ENCODE assay signal across 18 mouse cellular contexts in the genomic region with DNA sequence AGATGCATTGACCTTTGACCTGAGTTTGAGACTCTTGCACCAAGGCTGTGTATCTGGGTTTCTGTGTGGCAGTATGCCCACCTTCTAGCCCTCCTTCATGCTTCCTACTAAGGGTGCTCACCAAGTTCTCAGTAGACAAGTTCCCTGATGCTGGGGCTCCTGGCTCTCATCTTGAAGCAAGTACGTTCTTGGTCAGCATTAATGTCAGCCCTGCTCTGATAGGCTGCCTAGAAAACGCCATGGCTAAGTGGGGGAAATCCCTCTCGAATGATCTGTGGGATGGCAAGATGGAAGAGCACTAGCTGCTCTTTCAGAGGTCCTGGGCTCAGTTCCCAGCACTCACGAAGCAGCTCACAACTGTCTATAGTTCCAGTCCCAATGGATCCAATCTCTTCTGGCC.
"Had no signal": no experiment of that assay in that cellular context is flagged by ENCODE, and none has a peak within 500 bp of the region (broad histone marks: within the 10 kb centered on the region; RNA-seq: fewer than 3 reads in every experiment).

No protein-coding gene starts in this region.

- H3K27me3 ChIP-seq: hindbrain, embryonic 12.5 days; intestine, embryonic 15.5 days; limb, embryonic 12.5 days had no signal

- H3K27ac ChIP-seq: gastrocnemius, adult 2 months; heart, adult 2 months; hindbrain, embryonic 10.5 days; hindbrain, embryonic 12.5 days; hindbrain, embryonic 14.5 days; intestine, embryonic 15.5 days; layer of hippocampus, adult 2 months; left cerebral cortex, adult 2 months; limb, embryonic 10.5 days; limb, embryonic 12.5 days had no signal

- ATAC-seq: hindbrain, embryonic 16.5 days; inflammation-experienced regulatory T-cells, adult 6 months; intestine, embryonic 15.5 days; intestine, postnatal 0 days had no signal

- H3K4me3 ChIP-seq: gastrocnemius, adult 2 months; heart, adult 2 months; hindbrain, embryonic 10.5 days; hindbrain, embryonic 12.5 days; intestine, embryonic 15.5 days; layer of hippocampus, adult 2 months; left cerebral cortex, adult 2 months; limb, embryonic 10.5 days; limb, embryonic 12.5 days had no signal

- H3K9ac ChIP-seq: hindbrain, embryonic 12.5 days; hindbrain, embryonic 14.5 days; intestine, embryonic 15.5 days; limb, embryonic 12.5 days had no signal

- H3K4me2 ChIP-seq: heart, embryonic 11.5 days; hindbrain, embryonic 12.5 days; hindbrain, embryonic 14.5 days; intestine, embryonic 15.5 days; limb, embryonic 12.5 days; liver, embryonic 11.5 days had no signal

- H3K9me3 ChIP-seq: hindbrain, embryonic 10.5 days; hindbrain, embryonic 12.5 days; intestine, embryonic 15.5 days; limb, embryonic 10.5 days; limb, embryonic 12.5 days had no signal

- H3K36me3 ChIP-seq: hindbrain, embryonic 10.5 days; hindbrain, embryonic 12.5 days; intestine, embryonic 15.5 days; limb, embryonic 12.5 days had no signal

- DNase-seq: gastrocnemius, postnatal 10 days; gastrocnemius, postnatal 25 days; heart, adult 2 months; liver had no signal
